Mouse (Mus musculus): ENCODE measurements around the gene Hivep2. TPM values are rescaled to one million over a fixed set of nuclear protein-coding genes. Genes with fewer than 3 reads are reported as not detected.
A peak's percentile ranks its signal among the peaks of the same experiment; 100 is the strongest.

The Hivep2 gene
- 5.9 and 6.0 TPM in 2 replicates for polyA plus RNA-seq (2015; fragmentation: Nextera tagmentation; extraction: Ambion mirVana)

DNA sequence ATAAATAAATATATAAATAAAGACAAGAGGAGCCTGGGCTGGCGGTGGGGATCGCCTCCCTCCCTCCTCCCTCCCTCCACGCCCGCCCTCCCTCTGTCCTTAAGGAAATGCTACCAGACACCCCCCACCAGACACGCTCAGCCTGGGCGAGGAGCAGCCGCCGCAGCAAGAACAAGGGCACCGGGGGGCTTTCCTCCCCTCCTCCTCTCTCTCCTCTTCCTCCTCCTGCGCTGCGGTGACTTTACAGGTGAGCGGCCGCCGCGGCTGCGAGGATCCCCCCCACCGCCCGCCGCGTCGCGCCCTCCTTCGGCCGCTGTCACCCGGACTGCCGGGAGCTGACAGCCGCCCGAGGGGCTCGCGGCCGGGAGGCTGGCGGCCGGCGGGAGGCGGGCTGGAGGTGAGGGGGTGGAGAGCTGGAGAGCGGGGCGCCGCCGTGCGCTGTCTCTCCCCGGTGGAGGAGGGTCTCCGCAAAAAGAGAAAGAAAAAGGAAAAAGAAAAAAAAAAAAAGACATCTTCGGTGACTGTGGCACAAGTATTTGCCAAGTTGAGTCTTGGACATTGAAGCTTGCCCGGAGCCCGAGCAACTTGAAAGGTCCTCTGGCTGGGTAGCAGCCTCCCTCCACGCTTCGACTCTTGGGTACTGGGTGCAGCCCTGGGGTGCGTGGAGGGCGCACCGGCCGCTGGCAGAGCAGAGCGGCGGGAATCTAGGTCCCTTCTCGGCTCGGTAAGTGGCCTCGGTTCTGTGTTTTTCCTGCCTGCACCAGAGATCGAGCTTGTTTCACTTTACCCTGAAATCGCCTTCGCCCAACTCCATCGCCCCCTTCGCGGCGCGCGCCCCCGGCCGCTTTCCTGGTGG, at the start of gene Hivep2:
Gene Hivep2, plus strand, starts transcription at position 102 of the 856 bp plus-strand sequence.
- H3K27me3 ChIP-seq (replicated peaks) = no peaks in the 10 kb centered on the region
- peak; percentile 45 for ATAC-seq (ENCODE audit: insufficient read depth, low FRiP score, low read depth)
- H3K4me1 ChIP-seq = 0 out of 2 replicates have a peak, but pooled peaks cover 2% of the 10 kb centered on the region
- H3K9ac ChIP-seq = peak within 1 kb of the TSS; percentile 58
- no peaks in the 10 kb centered on the region for H3K36me3 ChIP-seq
- under 1% methylated on average over 65 of the region's 67 CpGs for WGBS
- H3K27ac ChIP-seq = peak within 1 kb of the TSS; percentile 94
- peak within 1 kb of the TSS; percentile 94 for H3K4me2 ChIP-seq
- H3K4me3 ChIP-seq (replicated peaks) = peak within 1 kb of the TSS; percentile 76
- H3K9me3 ChIP-seq = no peaks in the 10 kb centered on the region

DNA sequence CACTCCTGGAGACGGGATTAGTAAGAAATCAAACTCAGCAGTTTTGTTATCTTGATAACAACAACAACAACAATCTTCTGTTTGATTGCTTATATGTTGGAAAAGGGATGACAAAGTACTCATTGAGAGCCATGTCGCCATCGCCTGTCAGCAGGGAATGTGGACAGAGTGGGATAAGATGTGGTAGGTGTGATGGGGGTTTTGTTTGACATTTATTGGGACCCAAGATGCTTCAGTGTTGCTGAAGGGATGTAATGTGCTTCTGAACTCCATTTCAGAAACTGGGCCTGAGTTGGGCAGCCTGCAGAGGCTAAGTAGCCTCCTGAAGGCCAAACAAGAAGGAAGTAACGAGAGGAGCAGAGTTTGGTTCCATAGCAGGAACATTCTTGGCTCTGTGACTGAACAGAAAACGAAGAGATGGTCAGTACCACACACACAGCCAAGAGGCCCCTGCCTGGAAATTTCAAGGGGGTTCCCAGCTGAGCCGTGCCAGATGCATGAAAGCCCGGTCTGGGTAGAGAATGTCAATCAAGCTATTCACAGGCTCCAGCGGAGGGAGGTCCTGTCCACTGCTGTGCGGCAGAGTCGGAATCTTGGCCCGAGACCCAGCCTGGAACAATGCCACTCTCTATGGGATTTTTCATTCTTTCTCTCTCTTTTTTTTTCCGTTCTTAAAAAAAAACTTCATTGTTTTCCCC, 49.1 kb upstream of the Hivep2 start:
- Histone ChIP-seq H3K9ac (no peak overlapping the region), H3K4me1 (0 out of 2 replicates have a peak, but pooled peaks cover 3% of the 10 kb centered on the region), H3K4me3 (replicated peaks) (no peak overlapping the region), H3K9me3 (no peaks in the 10 kb centered on the region), H3K27me3 (replicated peaks) (no peaks in the 10 kb centered on the region), H3K36me3 (no peaks in the 10 kb centered on the region), H3K4me2 (peak overlapping the region; percentile 23; the same call in 1 of the 2 replicates), H3K27ac (no peak overlapping the region)
- 45% methylated on average over 12 of the region's 12 CpGs for WGBS
- ATAC-seq (ENCODE audit: insufficient read depth, low FRiP score, low read depth) = peak; percentile 39; the same call in 1 of the 2 replicates

DNA sequence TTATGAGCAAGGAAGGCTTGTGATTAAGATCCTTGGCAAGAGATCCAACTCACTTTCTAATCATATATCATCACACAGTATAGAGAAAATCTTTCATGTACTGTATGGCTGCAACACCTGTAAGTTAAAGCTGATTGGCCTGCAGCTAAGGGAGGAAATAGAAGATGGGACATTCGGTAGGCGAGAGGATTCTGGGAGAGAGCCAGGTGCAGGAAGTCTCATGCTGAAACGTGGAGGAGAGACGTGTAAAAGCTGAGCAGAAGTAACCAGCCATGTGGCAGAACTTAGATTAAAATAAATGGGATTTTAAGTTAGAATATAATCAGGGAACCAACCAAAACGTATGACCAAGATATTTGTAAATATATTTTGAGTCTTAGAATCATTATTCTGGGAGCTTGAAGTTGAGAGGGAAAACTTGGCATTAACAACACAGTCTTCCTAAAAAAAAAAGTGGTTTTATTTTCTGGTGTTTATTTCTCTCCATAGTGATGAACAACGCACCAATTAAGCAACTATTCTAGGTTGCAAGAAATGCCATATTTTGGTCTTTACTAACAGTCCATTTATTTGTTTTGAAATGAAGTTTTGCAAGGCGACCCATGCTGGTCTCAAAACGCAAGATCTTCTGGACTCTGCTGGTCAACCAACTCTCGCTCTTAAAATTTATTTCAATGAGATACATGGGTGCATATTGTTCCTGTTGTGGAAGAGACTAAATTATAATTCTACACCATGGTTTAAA, 44.1 kb upstream of the Hivep2 start:
- no peak overlapping the region for H3K9ac ChIP-seq
- no peak overlapping the region for H3K4me2 ChIP-seq
- no peaks in the 10 kb centered on the region for H3K9me3 ChIP-seq
- 74% methylated on average over 9 of the region's 9 CpGs for WGBS
- no peak overlapping the region for H3K27ac ChIP-seq
- no peaks in the 10 kb centered on the region for H3K36me3 ChIP-seq
- no peak for ATAC-seq (ENCODE audit: insufficient read depth, low FRiP score, low read depth)
- 0 out of 2 replicates have a peak, but pooled peaks cover 2% of the 10 kb centered on the region for H3K4me1 ChIP-seq
- no peak overlapping the region for H3K4me3 ChIP-seq (replicated peaks)
- H3K27me3 ChIP-seq (replicated peaks) = no peaks in the 10 kb centered on the region

DNA sequence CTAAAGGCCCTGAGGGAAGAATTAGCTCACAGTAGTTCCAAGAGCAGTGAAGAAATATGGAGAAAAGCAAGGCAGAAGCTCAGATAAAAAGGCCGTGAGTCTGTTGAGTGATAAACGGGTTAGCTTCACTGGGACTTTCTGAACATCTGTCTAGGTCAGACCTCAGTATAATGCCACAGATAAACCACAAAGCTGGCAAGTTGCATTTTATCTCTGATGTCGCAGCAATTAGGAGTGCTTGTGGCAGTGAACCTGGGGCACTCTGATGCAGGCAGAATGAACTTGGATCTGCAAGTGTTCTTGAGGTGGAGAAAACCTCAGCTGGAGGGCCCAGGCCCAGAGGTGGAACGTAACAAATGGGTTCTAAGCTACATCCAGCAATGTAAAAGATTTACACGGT, 36.6 kb upstream of the Hivep2 start:
- no peaks in the 10 kb centered on the region for H3K27me3 ChIP-seq (replicated peaks)
- no peaks in the 10 kb centered on the region for H3K4me1 ChIP-seq
- H3K9me3 ChIP-seq = no peaks in the 10 kb centered on the region
- H3K4me2 ChIP-seq = no peak overlapping the region
- H3K27ac ChIP-seq = no peak overlapping the region
- 71% methylated on average over 5 of the region's 5 CpGs for WGBS
- no peak overlapping the region for H3K4me3 ChIP-seq (replicated peaks)
- no peak overlapping the region for H3K9ac ChIP-seq
- ATAC-seq (ENCODE audit: insufficient read depth, low FRiP score, low read depth) = peak; percentile 50
- H3K36me3 ChIP-seq = no peaks in the 10 kb centered on the region

DNA sequence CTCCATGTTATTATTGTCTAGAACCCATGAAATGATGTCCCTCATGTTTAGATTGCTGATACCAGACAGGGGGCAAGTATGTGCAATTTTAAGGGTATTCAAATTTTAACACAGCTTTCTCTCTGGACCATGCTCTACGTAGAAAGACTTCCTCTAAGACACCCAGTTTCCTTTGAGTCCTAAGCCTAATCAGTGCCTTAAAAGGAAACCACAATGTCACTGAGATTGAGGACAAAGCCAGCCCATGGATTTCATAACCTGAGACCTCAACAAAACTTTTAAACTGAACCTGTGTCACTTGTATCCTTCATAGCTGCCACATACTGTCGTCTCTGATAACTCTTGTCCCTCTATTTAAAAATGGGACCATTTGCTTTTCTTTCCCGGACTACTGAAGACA, 33.7 kb upstream of the Hivep2 start:
- H3K9me3 ChIP-seq = no peaks in the 10 kb centered on the region
- no peak overlapping the region for H3K4me2 ChIP-seq
- whole genome bisulfite sequencing = 77% methylated on average over 3 of the region's 3 CpGs
- H3K4me1 ChIP-seq = no peaks in the 10 kb centered on the region
- H3K4me3 ChIP-seq (replicated peaks) = no peak overlapping the region
- H3K36me3 ChIP-seq = no peaks in the 10 kb centered on the region
- ATAC-seq (ENCODE audit: insufficient read depth, low FRiP score, low read depth) = no peak
- no peaks in the 10 kb centered on the region for H3K27me3 ChIP-seq (replicated peaks)
- no peak overlapping the region for H3K9ac ChIP-seq
- no peak overlapping the region for H3K27ac ChIP-seq

DNA sequence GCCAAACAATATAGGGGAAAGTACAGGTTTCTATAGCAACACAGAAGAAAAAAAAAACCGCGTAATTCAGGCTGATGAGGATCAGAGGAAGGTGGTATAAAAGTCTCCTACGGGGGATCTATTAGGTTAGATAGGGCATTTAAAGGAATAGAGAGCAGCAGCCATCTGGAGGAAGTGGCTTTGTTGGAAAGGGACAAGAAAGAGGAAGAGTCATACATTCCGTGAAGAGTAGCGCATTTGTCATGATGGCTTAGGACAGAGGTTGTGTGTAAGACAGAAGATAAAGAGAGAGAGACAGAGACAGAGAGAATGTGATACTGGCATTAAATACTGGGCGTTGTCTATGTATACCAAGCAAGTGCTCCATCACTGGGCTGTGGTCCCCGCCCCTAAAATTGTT, 32.6 kb upstream of the Hivep2 start:
- Histone ChIP-seq H3K27ac (no peak overlapping the region), H3K4me2 (no peak overlapping the region), H3K4me3 (replicated peaks) (no peak overlapping the region), H3K4me1 (no peaks in the 10 kb centered on the region), H3K9me3 (no peaks in the 10 kb centered on the region), H3K36me3 (no peaks in the 10 kb centered on the region), H3K9ac (no peak overlapping the region), H3K27me3 (replicated peaks) (no peaks in the 10 kb centered on the region)
- 79% methylated on average over 7 of the region's 7 CpGs for WGBS
- no peak for ATAC-seq (ENCODE audit: insufficient read depth, low FRiP score, low read depth)

DNA sequence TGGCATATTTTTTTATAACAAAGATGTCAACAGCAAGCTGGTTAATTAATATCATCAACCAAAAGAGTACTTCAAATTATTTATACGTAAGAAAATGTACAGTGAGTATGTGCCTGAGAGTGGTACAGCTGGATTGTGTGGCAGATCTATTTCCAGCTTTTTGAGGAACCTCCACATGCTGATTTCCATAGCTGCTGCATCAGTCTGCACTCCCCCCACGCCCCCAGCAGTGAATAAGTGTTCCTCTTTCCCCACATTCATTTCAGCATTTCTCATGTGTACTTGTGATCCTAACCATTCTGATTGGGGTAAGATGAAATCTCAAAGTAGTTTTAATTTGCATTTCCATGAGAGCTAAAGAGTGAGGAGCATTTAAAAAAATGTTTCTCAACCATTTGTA, 30.2 kb upstream of the Hivep2 start:
- Histone ChIP-seq H3K27ac (no peak overlapping the region), H3K36me3 (no peaks in the 10 kb centered on the region), H3K4me2 (no peak overlapping the region), H3K4me3 (replicated peaks) (no peak overlapping the region), H3K27me3 (replicated peaks) (no peaks in the 10 kb centered on the region), H3K9ac (no peak overlapping the region), H3K4me1 (no peaks in the 10 kb centered on the region), H3K9me3 (no peaks in the 10 kb centered on the region)
- ATAC-seq (ENCODE audit: insufficient read depth, low FRiP score, low read depth) = no peak
- WGBS = 69% methylated on average over 2 of the region's 2 CpGs

DNA sequence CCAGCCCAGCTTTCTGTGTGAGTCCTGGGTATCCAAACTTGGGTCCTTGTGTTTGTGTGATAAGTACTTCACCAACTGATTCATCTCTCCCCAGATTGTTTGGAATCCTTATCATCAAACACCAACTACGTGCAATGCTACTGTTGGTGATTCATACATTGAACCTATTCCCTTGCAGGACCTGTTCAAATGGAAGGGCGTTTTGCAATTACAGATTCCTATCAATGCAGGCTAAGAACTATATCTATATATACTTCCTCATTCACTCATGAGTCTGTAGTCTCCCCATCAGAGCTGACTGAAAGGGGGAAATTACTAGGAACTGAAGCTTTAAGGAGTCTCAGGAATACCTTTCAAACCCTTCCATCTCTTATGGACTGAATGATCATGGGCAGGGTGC, 24.5 kb upstream of the Hivep2 start:
- Histone ChIP-seq H3K9me3 (no peaks in the 10 kb centered on the region), H3K4me1 (no peaks in the 10 kb centered on the region), H3K36me3 (no peaks in the 10 kb centered on the region), H3K4me2 (no peak overlapping the region), H3K4me3 (replicated peaks) (no peak overlapping the region), H3K9ac (no peak overlapping the region), H3K27me3 (replicated peaks) (no peaks in the 10 kb centered on the region), H3K27ac (no peak overlapping the region)
- no peak for ATAC-seq (ENCODE audit: insufficient read depth, low FRiP score, low read depth)
- WGBS = 73% methylated on average over 2 of the region's 2 CpGs

DNA sequence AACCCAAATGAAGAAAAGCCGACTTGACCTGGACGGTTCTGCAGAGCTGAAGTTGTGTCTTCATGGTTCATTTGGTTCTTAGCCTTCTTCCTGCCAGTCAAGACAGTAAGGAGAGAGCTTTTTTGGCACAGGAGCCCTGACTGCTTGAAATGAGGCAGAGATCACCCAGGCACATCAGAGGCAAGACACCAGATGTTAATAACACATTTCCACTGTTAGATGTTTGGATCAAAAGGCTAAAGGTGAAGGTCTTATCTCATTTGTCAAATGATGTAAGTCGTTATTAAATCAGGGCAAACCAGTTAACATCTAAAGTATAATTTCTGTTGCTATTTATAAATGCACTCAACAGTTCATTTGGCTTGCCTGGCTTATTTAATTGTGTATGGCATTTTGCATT, 22.2 kb upstream of the Hivep2 start:
- no peak overlapping the region for H3K4me3 ChIP-seq (replicated peaks)
- no peak overlapping the region for H3K4me2 ChIP-seq
- H3K27ac ChIP-seq = no peak overlapping the region
- no peak for ATAC-seq (ENCODE audit: insufficient read depth, low FRiP score, low read depth)
- H3K9me3 ChIP-seq = no peaks in the 10 kb centered on the region
- WGBS = 39% methylated on average over 3 of the region's 3 CpGs
- H3K9ac ChIP-seq = no peak overlapping the region
- no peaks in the 10 kb centered on the region for H3K27me3 ChIP-seq (replicated peaks)
- no peaks in the 10 kb centered on the region for H3K4me1 ChIP-seq
- no peaks in the 10 kb centered on the region for H3K36me3 ChIP-seq

DNA sequence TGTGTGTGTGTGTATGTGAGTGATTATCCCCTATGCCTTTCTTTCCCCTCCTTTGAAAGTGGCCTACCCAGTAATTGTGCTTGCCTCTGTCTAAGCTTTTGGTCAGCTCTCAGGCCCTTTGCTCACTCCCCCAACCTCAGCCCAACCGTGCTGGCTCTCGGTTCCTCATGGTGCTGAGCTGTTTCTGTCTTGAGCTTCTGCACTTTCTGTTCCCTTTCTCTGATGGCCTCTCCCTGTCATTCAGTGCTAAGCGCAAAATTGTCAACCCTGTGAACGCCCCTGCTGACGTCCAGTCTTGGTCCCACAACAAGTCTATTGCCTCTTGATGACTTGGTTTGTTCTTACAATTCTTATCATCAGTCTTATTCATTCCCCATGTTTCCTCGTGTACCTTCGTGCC, 19.4 kb upstream of the Hivep2 start:
- no peak for ATAC-seq (ENCODE audit: insufficient read depth, low FRiP score, low read depth)
- Histone ChIP-seq H3K4me1 (no peaks in the 10 kb centered on the region), H3K36me3 (no peaks in the 10 kb centered on the region), H3K9ac (no peak overlapping the region), H3K27ac (no peak overlapping the region), H3K4me2 (no peak overlapping the region), H3K27me3 (replicated peaks) (no peaks in the 10 kb centered on the region), H3K9me3 (no peaks in the 10 kb centered on the region), H3K4me3 (replicated peaks) (no peak overlapping the region)
- 60% methylated on average over 7 of the region's 7 CpGs for WGBS

DNA sequence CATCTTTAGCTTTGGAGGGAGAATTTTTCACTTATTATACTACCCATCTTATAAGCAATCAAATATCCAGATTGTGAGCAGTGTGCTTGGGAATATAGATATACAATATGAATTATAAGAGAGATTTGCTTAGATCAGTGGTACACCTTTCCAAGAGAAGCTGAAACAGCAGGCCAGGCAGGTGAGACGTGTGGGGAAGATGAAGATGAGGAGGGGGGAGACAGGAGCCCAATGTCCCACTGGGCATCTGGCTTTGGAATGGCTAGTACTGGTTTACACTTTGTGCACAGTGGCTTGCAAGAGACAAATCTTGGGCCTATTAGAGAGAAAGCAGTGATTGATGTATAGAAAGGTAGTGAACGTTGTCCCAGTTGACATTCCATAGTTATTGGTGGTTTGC, 2.9 kb upstream of the Hivep2 start:
- Histone ChIP-seq H3K4me2 (no peak overlapping the region), H3K4me3 (replicated peaks) (no peak overlapping the region), H3K36me3 (no peaks in the 10 kb centered on the region), H3K9me3 (no peaks in the 10 kb centered on the region), H3K27me3 (replicated peaks) (no peaks in the 10 kb centered on the region), H3K27ac (no peak overlapping the region), H3K4me1 (no peaks in the 10 kb centered on the region), H3K9ac (no peak overlapping the region)
- ATAC-seq (ENCODE audit: insufficient read depth, low FRiP score, low read depth) = no peak
- WGBS = 72% methylated on average over 2 of the region's 2 CpGs

Measured in stomach, embryonic 15.5 days (tissue).